Mouse (Mus musculus): ENCODE data around the gene Hsp90aa1. TPM values are rescaled to one million over a fixed set of nuclear protein-coding genes. Genes with fewer than 3 reads are reported as not detected.
A peak's percentile ranks its signal among the peaks of the same experiment; 100 is the strongest.

Hsp90aa1 gene
- polyA plus RNA-seq, 1 experiment: 4,323 TPM

DNA sequence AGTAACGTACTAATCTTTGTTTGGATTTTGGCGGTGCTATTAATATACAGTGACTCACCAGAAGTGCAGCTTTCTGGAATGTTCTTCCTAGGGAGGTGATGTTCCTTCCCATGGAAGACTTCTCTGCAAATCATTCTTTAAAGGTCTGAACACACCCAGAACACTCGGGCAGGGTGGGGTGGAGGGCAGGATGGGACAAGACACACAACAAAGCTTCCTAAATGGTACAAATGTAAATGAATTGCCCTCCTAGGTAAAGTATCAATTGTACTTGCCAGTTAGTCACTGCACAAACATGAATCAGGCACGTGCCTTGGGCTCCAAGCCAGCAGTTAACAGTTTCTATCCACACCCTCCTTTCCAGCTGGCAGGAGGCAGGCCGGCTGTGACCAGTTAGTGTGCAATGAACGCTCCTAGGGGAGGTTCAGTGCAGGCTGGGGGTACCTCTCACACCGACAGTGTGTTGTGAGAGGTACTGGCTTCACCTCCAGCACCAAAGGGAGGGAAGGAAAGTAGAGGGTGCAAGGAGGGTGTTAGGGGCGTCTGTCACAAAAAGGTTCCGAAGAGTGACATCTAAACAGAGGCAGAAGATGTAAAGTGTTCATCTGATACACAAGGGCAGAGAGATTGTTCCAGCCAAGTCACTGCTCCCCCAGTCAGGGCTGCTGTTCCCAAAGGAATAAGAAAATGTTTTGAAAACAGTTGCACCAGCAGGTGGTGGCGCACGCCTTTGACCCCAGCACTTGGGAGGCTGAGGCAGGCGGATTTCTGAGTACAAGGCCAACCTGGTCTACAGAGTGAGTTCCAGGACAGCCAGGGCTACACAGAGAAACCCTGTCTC lies 14.4 kb downstream of the Hsp90aa1 start:
- Histone ChIP-seq H3K27ac (ENCODE audit: insufficient read depth, low read length) (peak overlapping the region; percentile 36), H3K9me3 (replicated peaks; ENCODE audit: control insufficient read depth, insufficient read depth, low read length, poor library complexity, severe bottlenecking) (no peaks in the 10 kb centered on the region), H3K36me3 (ENCODE audit: control insufficient read depth, insufficient read depth, low read length, poor library complexity, severe bottlenecking) (peaks cover 29% of the 10 kb centered on the region), H3K9ac (ENCODE audit: low read depth, poor library complexity, severe bottlenecking) (no peak overlapping the region), H3K4me1 (ENCODE audit: control insufficient read depth, insufficient read depth, low read length) (no peaks in the 10 kb centered on the region), H3K4me3 (ENCODE audit: low read depth, low read length) (no peak overlapping the region), H3K27me3 (ENCODE audit: control insufficient read depth, insufficient read depth, low read length, poor library complexity, severe bottlenecking) (no peaks in the 10 kb centered on the region)
- TF ChIP-seq EP300 (IDR thresholded peaks at IDR 0.05; ENCODE audit: insufficient read depth, low read depth, low read length): peak; percentile 96
- TF ChIP-seq CTCF (IDR thresholded peaks at IDR 0.05; ENCODE audit: low read depth, low read length): no peak
- no peak for TF ChIP-seq POLR2A (IDR thresholded peaks at IDR 0.05; ENCODE audit: insufficient read depth, low read length)

DNA sequence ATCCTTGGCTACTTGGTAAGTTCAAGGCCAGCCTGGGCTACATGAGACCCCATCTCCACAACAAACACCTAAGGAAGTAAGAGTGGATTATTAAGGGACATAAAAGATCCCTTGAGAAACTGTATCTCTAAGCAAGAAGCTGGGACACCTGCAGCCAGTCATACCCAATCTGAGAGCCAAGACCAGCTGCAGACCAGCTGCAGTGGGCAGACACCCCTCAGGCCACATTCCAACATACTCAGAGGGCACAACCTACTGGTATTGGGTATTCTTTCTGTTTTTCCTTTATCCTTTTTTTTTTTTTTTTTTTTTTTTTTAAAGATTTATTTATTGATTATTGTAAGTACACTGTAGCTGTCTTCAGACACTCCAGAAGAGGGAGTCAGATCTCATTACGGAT lies 18.9 kb downstream of the Hsp90aa1 start:
- Histone ChIP-seq H3K27me3 (ENCODE audit: control insufficient read depth, insufficient read depth, low read length, poor library complexity, severe bottlenecking) (no peaks in the 10 kb centered on the region), H3K9me3 (replicated peaks; ENCODE audit: control insufficient read depth, insufficient read depth, low read length, poor library complexity, severe bottlenecking) (no peaks in the 10 kb centered on the region), H3K9ac (ENCODE audit: low read depth, poor library complexity, severe bottlenecking) (no peak overlapping the region), H3K4me1 (ENCODE audit: control insufficient read depth, insufficient read depth, low read length) (peaks cover 2% of the 10 kb centered on the region), H3K4me3 (ENCODE audit: low read depth, low read length) (no peak overlapping the region), H3K27ac (ENCODE audit: insufficient read depth, low read length) (no peak overlapping the region), H3K36me3 (ENCODE audit: control insufficient read depth, insufficient read depth, low read length, poor library complexity, severe bottlenecking) (no peaks in the 10 kb centered on the region)
- TF ChIP-seq POLR2A (IDR thresholded peaks at IDR 0.05; ENCODE audit: insufficient read depth, low read length): no peak
- no peak for TF ChIP-seq CTCF (IDR thresholded peaks at IDR 0.05; ENCODE audit: low read depth, low read length)
- TF ChIP-seq EP300 (IDR thresholded peaks at IDR 0.05; ENCODE audit: insufficient read depth, low read depth, low read length): no peak

DNA sequence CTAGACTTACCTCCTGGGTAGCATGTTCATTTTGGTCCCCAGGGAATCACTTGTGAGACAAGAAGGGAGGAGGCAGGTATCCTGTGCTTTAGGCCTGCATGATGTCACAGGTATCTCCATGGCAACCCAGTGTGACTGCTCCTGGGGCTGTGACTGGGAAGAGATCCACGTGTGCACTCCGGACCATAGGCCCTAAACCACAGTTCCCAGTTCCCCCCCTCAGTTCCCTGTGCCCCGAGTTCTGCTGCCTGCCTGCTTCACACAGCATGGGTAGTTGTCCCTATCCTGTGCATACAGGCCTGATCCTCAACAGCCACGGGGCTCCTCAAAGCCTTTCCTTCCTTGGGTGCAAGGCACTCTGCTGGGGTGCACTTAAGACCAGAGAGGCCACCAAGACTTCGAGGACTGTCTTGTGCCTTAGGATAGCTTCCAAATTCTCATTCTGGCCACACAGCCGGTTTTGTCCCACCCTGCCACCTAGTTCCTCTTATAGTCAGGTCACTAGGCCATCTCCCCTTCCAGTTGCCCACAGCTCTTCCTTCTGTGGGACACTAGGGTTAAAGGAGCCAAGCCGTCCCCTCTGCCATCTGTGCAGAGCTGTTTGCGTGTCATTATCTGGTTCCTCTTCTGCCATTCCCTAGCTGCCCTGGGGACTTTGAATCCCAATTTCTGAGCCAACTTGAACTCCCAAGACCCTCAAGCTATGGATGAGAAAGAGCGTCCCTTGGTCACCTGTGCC lies 19.8 kb downstream of the Hsp90aa1 start, which contains the start of gene 1700001K19Rik:
Gene 1700001K19Rik, minus strand, starts transcription at position 59 of the 739 bp plus-strand sequence.
- Histone ChIP-seq H3K27me3 (ENCODE audit: control insufficient read depth, insufficient read depth, low read length, poor library complexity, severe bottlenecking) (no peaks in the 10 kb centered on the region), H3K4me3 (ENCODE audit: low read depth, low read length) (no peak within 1 kb of the TSS), H3K9me3 (replicated peaks; ENCODE audit: control insufficient read depth, insufficient read depth, low read length, poor library complexity, severe bottlenecking) (no peaks in the 10 kb centered on the region), H3K9ac (ENCODE audit: low read depth, poor library complexity, severe bottlenecking) (no peak within 1 kb of the TSS), H3K4me1 (ENCODE audit: control insufficient read depth, insufficient read depth, low read length) (peaks cover 3% of the 10 kb centered on the region), H3K27ac (ENCODE audit: insufficient read depth, low read length) (no peak within 1 kb of the TSS), H3K36me3 (ENCODE audit: control insufficient read depth, insufficient read depth, low read length, poor library complexity, severe bottlenecking) (no peaks in the 10 kb centered on the region)
- TF ChIP-seq EP300 (IDR thresholded peaks at IDR 0.05; ENCODE audit: insufficient read depth, low read depth, low read length) (no peak), CTCF (IDR thresholded peaks at IDR 0.05; ENCODE audit: low read depth, low read length) (no peak), POLR2A (IDR thresholded peaks at IDR 0.05; ENCODE audit: insufficient read depth, low read length) (no peak)

DNA sequence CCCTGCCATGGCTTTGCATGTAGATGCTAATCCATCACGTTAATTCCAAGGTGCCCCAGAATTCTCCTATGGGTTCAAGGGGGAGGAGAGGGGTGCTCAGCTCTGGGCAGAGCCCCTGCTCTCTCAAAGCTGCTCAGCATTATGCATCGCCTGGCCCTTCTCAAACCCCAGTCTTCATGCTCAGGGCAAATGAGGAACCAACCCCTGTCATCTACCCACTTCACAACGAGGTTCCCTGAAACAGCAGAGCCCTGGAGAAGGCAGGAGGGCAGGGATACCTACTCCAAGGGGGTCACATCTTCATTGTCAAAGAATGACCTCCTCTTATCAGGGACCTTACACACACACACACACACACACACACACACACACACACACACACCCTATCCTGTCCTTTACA lies 20.6 kb downstream of the Hsp90aa1 start:
- TF ChIP-seq EP300 (IDR thresholded peaks at IDR 0.05; ENCODE audit: insufficient read depth, low read depth, low read length): no peak
- no peak for TF ChIP-seq POLR2A (IDR thresholded peaks at IDR 0.05; ENCODE audit: insufficient read depth, low read length)
- TF ChIP-seq CTCF (IDR thresholded peaks at IDR 0.05; ENCODE audit: low read depth, low read length): no peak
- Histone ChIP-seq H3K4me1 (ENCODE audit: control insufficient read depth, insufficient read depth, low read length) (peaks cover 3% of the 10 kb centered on the region), H3K4me3 (ENCODE audit: low read depth, low read length) (no peak overlapping the region), H3K27me3 (ENCODE audit: control insufficient read depth, insufficient read depth, low read length, poor library complexity, severe bottlenecking) (no peaks in the 10 kb centered on the region), H3K9me3 (replicated peaks; ENCODE audit: control insufficient read depth, insufficient read depth, low read length, poor library complexity, severe bottlenecking) (no peaks in the 10 kb centered on the region), H3K9ac (ENCODE audit: low read depth, poor library complexity, severe bottlenecking) (no peak overlapping the region), H3K36me3 (ENCODE audit: control insufficient read depth, insufficient read depth, low read length, poor library complexity, severe bottlenecking) (no peaks in the 10 kb centered on the region), H3K27ac (ENCODE audit: insufficient read depth, low read length) (no peak overlapping the region)

DNA sequence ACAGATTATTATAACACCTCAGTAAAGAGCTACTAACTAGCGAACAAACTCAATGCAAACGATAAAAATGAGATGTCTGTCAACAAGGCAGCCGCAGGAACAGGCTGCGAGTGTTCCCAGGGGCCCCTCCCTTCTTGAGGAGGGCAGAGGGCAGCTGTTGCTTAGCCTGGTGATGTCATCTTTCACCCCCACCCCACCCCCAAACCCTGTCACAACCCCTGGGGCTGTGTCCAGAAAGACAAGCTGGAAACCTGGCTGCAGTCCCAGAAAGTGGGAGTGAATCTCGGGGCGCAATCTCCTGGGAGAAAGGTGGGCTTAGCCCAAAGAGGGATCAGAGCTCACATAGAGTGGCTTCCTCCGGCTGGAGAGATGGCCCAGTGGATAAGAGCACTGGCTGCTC lies 21.3 kb downstream of the Hsp90aa1 start:
- H3K27me3 ChIP-seq (ENCODE audit: control insufficient read depth, insufficient read depth, low read length, poor library complexity, severe bottlenecking): no peaks in the 10 kb centered on the region
- TF ChIP-seq CTCF (IDR thresholded peaks at IDR 0.05; ENCODE audit: low read depth, low read length): no peak
- no peak for TF ChIP-seq EP300 (IDR thresholded peaks at IDR 0.05; ENCODE audit: insufficient read depth, low read depth, low read length)
- no peak for TF ChIP-seq POLR2A (IDR thresholded peaks at IDR 0.05; ENCODE audit: insufficient read depth, low read length)
- no peaks in the 10 kb centered on the region for H3K9me3 ChIP-seq (replicated peaks; ENCODE audit: control insufficient read depth, insufficient read depth, low read length, poor library complexity, severe bottlenecking)
- no peaks in the 10 kb centered on the region for H3K36me3 ChIP-seq (ENCODE audit: control insufficient read depth, insufficient read depth, low read length, poor library complexity, severe bottlenecking)
- H3K27ac ChIP-seq (ENCODE audit: insufficient read depth, low read length): no peak overlapping the region
- peaks cover 3% of the 10 kb centered on the region for H3K4me1 ChIP-seq (ENCODE audit: control insufficient read depth, insufficient read depth, low read length)
- H3K4me3 ChIP-seq (ENCODE audit: low read depth, low read length): no peak overlapping the region
- no peak overlapping the region for H3K9ac ChIP-seq (ENCODE audit: low read depth, poor library complexity, severe bottlenecking)

DNA sequence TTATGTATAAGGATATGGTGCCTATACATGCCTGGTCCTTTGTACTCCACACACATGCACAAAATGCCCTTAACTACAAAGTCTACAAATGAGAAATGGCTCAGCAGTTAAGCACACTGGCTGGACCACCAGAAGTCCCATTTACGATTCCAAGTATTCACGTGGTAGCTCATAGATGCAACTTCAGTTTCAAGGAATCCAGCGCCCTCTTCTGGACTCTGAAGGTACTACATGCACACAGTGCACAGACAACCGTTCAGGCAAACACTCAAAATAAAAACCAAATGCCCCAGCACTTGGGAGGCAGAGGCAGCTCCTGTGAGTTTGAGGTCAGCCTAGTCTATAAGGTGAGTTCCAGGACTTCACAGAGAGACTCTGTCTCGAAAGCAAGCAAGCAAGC lies 28.3 kb downstream of the Hsp90aa1 start:
- Histone ChIP-seq H3K4me3 (ENCODE audit: low read depth, low read length) (no peak overlapping the region), H3K9ac (ENCODE audit: low read depth, poor library complexity, severe bottlenecking) (no peak overlapping the region), H3K27ac (ENCODE audit: insufficient read depth, low read length) (no peak overlapping the region), H3K27me3 (ENCODE audit: control insufficient read depth, insufficient read depth, low read length, poor library complexity, severe bottlenecking) (no peaks in the 10 kb centered on the region), H3K36me3 (ENCODE audit: control insufficient read depth, insufficient read depth, low read length, poor library complexity, severe bottlenecking) (no peaks in the 10 kb centered on the region), H3K4me1 (ENCODE audit: control insufficient read depth, insufficient read depth, low read length) (peaks cover 3% of the 10 kb centered on the region), H3K9me3 (replicated peaks; ENCODE audit: control insufficient read depth, insufficient read depth, low read length, poor library complexity, severe bottlenecking) (no peaks in the 10 kb centered on the region)
- TF ChIP-seq POLR2A (IDR thresholded peaks at IDR 0.05; ENCODE audit: insufficient read depth, low read length) (no peak), CTCF (IDR thresholded peaks at IDR 0.05; ENCODE audit: low read depth, low read length) (peak; percentile 29)

All from ES-Bruce4 (cell line).